Mouse (Mus musculus) E14TG2a.4 (cell line): ENCODE data around the gene Gm20605.

Experiments
- H3K27me3 ChIP-seq: 2 replicates; pipeline ENCODE4 v1.6.1; 2014; ENCODE audit warnings: low read length, control low read depth; ENCODE audit not compliant: insufficient read depth
- H3K36me3 ChIP-seq: 2 replicates; pipeline ENCODE4 v1.6.1; 2014; ENCODE audit warnings: low read length, control low read depth; ENCODE audit not compliant: insufficient read depth
- H3K4me1 ChIP-seq: replicated peaks from 2 replicates; pipeline ENCODE4 v1.6.1; 2014; ENCODE audit warnings: low read depth, low read length, control low read depth
- H3K4me3 ChIP-seq: replicated peaks from 2 replicates; pipeline ENCODE4 v1.5.1; 2014; ENCODE audit warnings: mild to moderate bottlenecking, low read length
- H3K9me3 ChIP-seq: 2 replicates; pipeline ENCODE4 v1.6.1; 2014; ENCODE audit warnings: low read length, control low read depth
- CTCF ChIP-seq: conservative IDR thresholded peaks from 2 replicates; pipeline ENCODE4 v1.5.1; 2014; ENCODE audit warnings: low read length
- NANOG ChIP-seq: IDR thresholded peaks from 2 replicates; pipeline ENCODE4 v1.6.1; 2014; ENCODE audit warnings: borderline replicate concordance, low read length, mixed read lengths
- POU5F1 ChIP-seq: IDR thresholded peaks from 2 replicates; pipeline ENCODE4 v1.6.1; 2014; ENCODE audit warnings: low read length, borderline replicate concordance

Gm20605 gene

DNA sequence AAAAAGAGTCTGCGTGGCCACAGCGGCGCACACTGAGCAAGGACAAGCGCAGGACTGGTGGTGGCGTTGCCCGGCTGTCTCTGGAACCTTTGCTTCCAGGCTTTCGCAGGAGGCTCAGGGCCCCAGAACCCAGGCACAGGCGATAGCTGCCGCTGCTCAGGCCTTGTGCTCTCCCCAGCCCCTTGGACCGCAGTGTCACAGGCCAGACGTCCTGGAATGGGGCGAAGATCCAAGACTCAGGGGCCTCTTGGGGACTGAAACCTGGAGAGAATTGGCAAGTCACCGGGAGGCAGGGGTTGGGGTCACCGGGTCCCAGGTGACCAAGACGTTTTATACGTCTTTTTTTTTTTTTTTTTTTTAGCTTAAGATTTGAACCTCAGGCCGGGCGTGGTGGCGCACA, 15.5 kb downstream of the Gm20605 start:
- Histone ChIP-seq H3K36me3 (peaks cover 34% of the 10 kb centered on the region), H3K4me3 (peak overlapping the region; percentile 73), H3K27me3 (peaks cover 31% of the 10 kb centered on the region), H3K9me3 (no peaks in the 10 kb centered on the region), H3K4me1 (peaks cover 96% of the 10 kb centered on the region)
- TF ChIP-seq CTCF (no peak), POU5F1 (no peak)

DNA sequence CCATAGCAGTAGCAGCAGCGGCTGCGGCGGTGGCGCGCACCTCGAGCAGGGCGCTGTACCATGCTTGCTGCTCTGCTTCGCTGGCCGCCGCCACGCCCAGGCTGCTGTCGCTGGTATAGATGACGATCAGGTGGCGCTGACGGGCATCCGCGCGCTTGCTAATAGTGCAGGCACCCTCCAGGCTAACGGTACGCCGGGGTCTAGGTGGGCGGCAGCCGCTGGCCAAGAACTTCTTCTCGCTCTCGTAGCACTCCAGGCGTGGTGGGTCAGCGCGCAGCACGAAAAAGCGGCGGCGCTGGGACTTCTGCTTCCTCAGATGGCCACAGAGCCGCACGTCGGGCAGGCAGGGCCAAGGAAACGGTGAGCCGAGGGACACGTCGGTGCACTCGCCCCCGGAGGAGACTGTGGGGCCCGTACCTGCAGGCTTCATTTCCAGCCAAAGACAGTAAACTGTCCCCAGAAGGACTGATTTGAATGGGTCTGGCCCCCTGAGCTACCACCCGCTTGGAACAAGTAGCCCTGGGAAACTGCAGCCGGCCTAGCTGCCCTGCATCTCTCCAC, 16.2 kb downstream of the Gm20605 start:
- peaks cover 27% of the 10 kb centered on the region for H3K36me3 ChIP-seq
- peaks cover 31% of the 10 kb centered on the region for H3K27me3 ChIP-seq
- TF ChIP-seq NANOG (no peak), POU5F1 (no peak), CTCF (no peak)
- H3K4me1 ChIP-seq = peaks cover 96% of the 10 kb centered on the region
- peak overlapping the region; percentile 73 for H3K4me3 ChIP-seq
- no peaks in the 10 kb centered on the region for H3K9me3 ChIP-seq

DNA sequence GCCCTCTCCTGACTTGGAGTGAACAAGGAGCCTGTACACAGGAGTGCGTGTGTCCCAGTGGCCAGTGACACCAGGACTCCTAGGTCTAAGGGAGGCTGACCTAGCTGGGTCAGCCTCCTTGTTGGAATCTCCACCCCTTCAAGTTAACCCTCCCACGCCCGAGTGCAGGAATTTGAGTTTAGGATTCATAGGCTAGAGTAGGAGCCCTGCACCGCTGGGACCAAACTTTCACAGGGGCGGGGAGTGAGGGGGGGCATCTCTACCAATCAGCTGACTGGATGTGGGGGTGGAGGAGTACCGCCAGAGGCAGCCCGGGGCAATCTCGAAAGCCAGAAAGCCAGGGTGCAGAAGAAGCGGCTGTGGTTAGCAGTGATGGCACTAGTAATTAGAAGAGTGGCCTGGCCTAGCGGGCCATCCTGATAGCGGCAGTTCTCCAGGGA, 16.7 kb downstream of the Gm20605 start, which contains the start of gene Irs3:
Irs3 (minus strand) TSS at position 63 of the 440 bp plus-strand sequence.
- H3K36me3 ChIP-seq = peaks cover 22% of the 10 kb centered on the region
- peaks cover 96% of the 10 kb centered on the region for H3K4me1 ChIP-seq
- TF ChIP-seq NANOG = no peak
- no peak for TF ChIP-seq POU5F1
- no peak for TF ChIP-seq CTCF
- H3K27me3 ChIP-seq = peaks cover 31% of the 10 kb centered on the region
- H3K9me3 ChIP-seq = no peaks in the 10 kb centered on the region
- H3K4me3 ChIP-seq = peak within 1 kb of the TSS; percentile 73

DNA sequence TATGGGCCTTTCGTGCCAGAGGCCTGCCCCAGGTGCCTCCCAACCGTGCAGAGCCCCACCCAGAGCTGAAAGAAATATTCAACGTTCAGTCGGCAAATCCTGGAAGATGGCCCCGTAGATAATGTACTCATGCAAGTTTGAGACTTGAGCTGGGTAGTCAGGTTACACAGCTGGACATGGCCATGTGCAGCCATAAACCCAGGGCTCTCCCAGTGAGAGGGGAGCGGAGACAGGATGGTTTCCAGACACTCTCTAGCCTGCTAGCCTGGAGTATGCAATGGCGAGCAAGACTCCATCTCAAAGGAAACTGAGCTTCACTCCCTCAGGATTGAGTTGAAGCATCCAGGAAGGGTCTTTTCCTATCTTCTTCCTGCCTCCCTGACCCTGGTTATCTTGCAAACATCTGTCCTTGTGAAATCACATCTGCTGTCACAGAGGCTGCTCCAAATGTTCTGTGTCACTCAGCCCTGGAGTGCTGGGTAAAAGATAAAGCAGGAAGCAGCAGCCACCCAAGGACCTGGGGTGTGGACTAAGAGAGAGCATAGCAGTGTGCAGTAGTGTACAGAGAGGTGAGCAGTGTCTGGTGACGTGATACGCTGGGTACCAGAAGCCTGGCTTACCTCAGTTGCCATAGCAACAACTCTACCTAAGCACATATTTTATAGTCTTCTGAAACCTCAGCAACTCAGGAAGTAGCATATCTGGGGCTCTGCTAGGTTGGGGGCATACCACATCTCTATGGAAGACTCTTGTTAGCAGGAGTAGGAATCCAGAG, 19.0 kb downstream of the Gm20605 start:
- Histone ChIP-seq H3K4me3 (no peak overlapping the region), H3K36me3 (peaks cover 21% of the 10 kb centered on the region), H3K27me3 (peaks cover 31% of the 10 kb centered on the region), H3K4me1 (peaks cover 94% of the 10 kb centered on the region), H3K9me3 (no peaks in the 10 kb centered on the region)
- TF ChIP-seq NANOG (no peak), POU5F1 (no peak), CTCF (no peak)

DNA sequence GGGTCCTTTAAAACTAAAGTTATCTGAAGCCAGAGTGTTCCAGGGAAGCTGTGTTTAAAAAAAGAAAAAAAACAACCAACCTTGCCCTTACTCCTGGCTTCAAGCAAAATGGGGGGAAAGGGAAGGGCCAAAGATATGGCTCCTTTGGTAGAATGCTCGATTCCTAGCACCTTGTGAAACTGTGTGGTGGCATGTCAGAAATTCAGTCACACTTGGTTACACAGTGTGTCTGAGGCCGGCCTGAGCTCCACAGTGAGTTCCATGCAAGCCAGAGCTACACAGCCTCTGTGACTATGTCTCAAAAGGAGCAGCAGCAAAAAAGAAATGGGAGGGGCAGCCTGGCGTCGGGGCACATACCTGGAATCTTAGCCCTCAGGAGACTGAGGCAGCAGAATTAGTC, 20.3 kb downstream of the Gm20605 start:
- H3K9me3 ChIP-seq = no peaks in the 10 kb centered on the region

DNA sequence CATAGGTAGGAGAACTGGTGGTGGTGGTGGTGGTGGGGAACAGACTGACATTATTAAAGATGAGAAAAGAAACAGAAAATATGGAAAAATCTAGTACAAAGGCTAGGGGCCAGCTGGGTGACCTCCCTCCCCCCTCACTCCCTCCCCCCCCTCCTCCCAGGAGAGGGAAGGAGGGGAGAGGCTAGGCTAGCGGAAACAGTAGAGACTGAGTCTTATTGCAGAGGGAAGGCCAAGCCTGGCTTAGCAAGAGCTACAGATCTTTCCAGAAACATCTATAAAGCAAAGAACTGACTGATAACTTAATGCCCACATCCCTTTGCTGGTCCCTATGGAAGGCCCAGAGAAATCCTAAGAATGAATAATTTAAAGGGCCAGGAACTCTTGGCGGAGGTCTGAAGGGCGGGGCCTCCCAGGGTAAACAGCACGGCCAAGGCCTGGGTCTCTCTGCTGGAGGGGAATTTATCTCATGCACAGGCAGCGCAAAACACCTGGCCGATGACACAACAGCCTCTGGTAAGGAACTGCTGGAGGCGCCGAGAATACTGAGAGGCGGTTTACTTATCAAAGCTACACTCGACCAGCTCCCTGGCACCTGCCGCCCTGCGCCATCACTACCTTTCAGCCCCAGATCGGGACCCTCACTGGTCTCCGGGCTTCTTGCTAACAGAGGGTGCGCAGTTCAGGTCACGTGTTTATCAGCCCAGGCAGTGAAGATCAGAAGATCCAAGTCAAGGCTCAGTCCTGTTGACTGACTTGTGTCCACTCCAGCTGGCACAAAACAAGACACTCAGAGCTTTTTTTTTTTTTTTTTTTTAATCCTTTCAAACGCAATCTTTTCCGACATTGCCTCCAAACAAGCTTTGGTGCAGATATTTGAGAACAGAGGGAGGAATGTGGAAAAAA, 20.9 kb downstream of the Gm20605 start:
- Histone ChIP-seq H3K4me1 (peaks cover 82% of the 10 kb centered on the region), H3K36me3 (peaks cover 34% of the 10 kb centered on the region), H3K27me3 (peaks cover 15% of the 10 kb centered on the region), H3K4me3 (peak overlapping the region; percentile 55), H3K9me3 (no peaks in the 10 kb centered on the region)
- no peak for TF ChIP-seq CTCF
- TF ChIP-seq POU5F1 = no peak
- no peak for TF ChIP-seq NANOG

More for the DNA sequence above, 20.3 kb downstream of the Gm20605 start:
- TF ChIP-seq CTCF = no peak
- TF ChIP-seq POU5F1 = no peak
- TF ChIP-seq NANOG = no peak
- Histone ChIP-seq H3K36me3 (peaks cover 30% of the 10 kb centered on the region), H3K4me3 (no peak overlapping the region), H3K27me3 (peaks cover 22% of the 10 kb centered on the region), H3K4me1 (peaks cover 89% of the 10 kb centered on the region)

DNA sequence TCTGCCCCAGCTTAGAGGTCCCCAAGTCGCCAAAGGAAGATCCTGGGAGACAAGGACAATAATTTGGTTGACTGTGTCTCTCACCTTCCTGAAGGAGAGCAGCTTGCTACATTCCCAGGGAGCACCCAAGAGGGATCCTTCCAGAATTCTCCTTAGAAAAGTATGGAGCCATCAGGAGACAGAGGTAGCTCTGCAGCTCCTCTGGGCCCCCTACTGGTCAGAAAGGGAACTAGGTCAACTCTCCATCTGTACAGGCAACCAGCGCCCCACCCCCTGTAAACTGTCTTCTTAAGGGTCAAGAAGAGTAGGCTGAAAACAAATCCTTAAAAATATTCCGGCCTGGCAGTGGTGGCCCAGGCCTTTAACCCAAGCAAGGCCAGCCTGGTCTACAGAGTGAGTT, 23.5 kb downstream of the Gm20605 start:
- no peaks in the 10 kb centered on the region for H3K9me3 ChIP-seq
- H3K36me3 ChIP-seq = peaks cover 49% of the 10 kb centered on the region
- no peaks in the 10 kb centered on the region for H3K27me3 ChIP-seq
- TF ChIP-seq CTCF (peak; percentile 82), POU5F1 (no peak)
- peaks cover 73% of the 10 kb centered on the region for H3K4me1 ChIP-seq
- H3K4me3 ChIP-seq = no peak overlapping the region

DNA sequence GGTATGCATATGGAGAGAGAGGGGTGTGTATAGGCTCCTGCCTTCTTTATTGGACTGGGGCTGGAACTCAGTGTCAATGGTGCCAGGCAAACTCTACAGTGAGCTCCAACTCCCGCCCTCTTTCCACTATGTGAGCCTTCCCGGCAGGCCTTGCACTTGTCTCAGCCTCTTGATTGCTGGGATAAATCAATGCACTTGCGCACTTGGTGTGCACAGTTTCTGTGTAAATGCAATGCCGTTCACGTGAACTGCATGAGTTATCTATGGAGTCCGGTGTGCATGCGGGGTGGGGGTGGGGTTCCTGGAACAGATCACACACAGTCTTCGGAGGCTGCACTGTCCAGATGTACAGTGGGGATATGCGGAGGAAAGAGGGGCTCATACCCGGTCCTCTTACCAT, 24.4 kb downstream of the Gm20605 start:
- TF ChIP-seq POU5F1 (no peak), NANOG (no peak), CTCF (no peak)
- H3K27me3 ChIP-seq = no peaks in the 10 kb centered on the region
- no peak overlapping the region for H3K4me3 ChIP-seq
- peaks cover 57% of the 10 kb centered on the region for H3K36me3 ChIP-seq
- peaks cover 66% of the 10 kb centered on the region for H3K4me1 ChIP-seq
- no peaks in the 10 kb centered on the region for H3K9me3 ChIP-seq
